Mouse (Mus musculus): Measurements from ENCODE around the gene Palld. TPM values are rescaled to one million over a fixed set of nuclear protein-coding genes. Genes with fewer than 3 reads are reported as not detected.

The Palld gene
- polyA plus RNA-seq, 1 experiment from 2014 or later = 24.5 TPM

DNA sequence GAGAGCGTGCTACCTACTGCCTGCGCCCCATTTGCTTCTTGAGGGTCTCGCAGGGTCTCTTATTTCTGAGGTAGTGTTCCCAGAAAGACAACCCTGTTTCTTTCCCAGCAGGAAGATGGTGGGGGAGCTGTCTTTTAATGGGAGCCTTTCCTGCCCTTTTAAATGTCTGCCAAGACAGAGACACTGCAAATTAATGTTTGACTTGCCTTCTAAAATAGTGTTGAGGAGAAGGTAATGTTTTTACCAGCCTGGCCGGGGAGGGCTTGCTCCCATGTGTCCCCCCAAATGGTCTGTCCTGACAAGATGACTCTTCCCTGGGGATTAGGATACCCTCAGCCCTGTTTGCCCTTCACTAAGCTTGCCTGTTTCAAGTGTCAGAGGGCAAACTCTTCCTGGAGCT lies 342.5 kb downstream of the Palld start:
- H3K27me3 ChIP-seq = no peaks in the 10 kb centered on the region
- no peaks in the 10 kb centered on the region for H3K9me3 ChIP-seq
- no peak overlapping the region for H3K9ac ChIP-seq
- no peak for ATAC-seq (ENCODE audit: low FRiP score)
- no peaks in the 10 kb centered on the region for H3K36me3 ChIP-seq
- H3K4me3 ChIP-seq = no peak overlapping the region
- H3K27ac ChIP-seq = no peak overlapping the region
- WGBS = 91% methylated on average over 4 of the region's 4 CpGs
- H3K4me1 ChIP-seq (replicated peaks) = peaks cover 8% of the 10 kb centered on the region
- no peak overlapping the region for H3K4me2 ChIP-seq

DNA sequence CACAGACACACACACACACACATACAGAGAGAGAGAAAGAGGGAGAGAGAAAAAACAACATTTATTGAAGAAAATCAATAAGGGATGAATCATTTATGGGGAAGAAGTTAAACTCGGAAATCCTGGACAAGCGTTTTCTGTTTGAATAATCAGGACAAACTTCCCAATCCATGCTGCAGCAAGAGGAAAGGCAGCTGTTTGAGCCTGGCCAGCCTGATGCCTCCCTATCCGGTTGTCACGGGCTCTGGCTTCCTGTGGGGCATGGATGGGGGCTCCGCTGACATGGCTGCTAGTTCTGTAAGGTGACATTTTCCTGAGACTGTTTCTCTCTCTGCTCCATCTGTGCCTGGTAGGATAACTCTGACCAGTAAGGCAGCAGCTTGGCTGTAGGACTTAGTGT lies 343.0 kb downstream of the Palld start:
- Histone ChIP-seq H3K4me3 (no peak overlapping the region), H3K9me3 (no peaks in the 10 kb centered on the region), H3K27me3 (no peaks in the 10 kb centered on the region), H3K27ac (no peak overlapping the region), H3K4me2 (no peak overlapping the region), H3K36me3 (no peaks in the 10 kb centered on the region), H3K9ac (no peak overlapping the region), H3K4me1 (replicated peaks) (peaks cover 8% of the 10 kb centered on the region)
- no peak for ATAC-seq (ENCODE audit: low FRiP score)
- 82% methylated on average over 5 of the region's 5 CpGs for WGBS

DNA sequence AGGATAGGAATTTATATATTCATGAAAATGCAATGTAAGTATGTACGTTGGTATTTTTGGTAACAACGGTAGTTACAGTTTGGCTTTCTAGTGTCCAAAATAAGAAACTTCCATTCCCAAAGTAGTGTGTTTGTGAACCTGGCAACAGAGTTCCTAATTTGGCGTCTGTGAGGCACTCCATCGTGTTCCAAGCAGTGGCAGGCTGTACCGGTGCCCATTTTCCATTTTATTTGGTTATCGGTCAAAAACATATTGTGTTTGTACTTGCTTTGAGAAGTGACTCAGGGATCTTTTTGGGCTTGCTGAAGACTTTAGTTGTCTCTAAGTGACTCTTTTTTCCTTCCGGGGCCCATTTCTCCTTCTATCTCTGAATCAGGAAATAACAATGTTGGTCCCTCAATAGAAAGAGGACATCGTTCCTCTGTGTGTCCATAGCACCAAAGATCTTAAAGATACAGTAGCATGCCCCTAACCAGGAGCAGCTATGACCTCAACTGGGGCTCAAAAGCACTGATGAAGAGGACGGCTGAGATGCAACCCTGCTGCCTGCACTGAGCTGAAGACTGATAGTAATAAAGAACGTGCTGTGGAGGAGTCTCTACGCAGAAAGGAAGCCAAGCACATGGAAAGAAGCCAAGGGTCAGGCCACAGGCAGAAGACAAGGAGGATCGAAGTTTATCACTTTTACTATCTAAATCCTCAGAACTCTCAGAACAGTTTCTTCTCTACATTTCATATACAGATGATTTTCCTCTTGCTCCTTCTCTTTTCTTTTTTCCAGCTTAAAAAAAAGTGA lies 344.2 kb downstream of the Palld start:
- H3K27ac ChIP-seq = no peak overlapping the region
- ATAC-seq (ENCODE audit: low FRiP score) = no peak
- 92% methylated on average over 12 of the region's 12 CpGs for WGBS

DNA sequence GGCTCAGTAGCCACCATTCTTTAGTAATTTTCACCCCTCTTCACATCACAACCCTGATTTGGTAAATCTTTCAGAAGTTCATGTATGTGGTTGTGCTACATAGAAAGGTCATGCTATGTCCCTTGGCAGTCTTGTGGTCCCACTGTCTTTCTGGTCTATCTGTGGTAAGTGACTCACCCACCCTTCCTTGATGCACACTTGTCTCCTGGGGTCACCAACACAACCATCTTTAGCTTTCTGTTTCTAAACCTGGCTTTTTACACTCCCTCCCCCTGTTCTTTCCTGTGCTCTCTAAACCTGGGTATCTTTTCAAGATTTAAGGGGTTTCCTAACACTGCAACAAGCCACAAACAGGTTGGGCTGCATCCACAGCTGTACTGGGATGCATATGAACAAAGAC lies 345.5 kb downstream of the Palld start:
- H3K9ac ChIP-seq = no peak overlapping the region

More for the DNA sequence above, 344.2 kb downstream of the Palld start:
- Histone ChIP-seq H3K4me3 (no peak overlapping the region), H3K27me3 (no peaks in the 10 kb centered on the region), H3K36me3 (no peaks in the 10 kb centered on the region), H3K4me1 (replicated peaks) (peaks cover 8% of the 10 kb centered on the region), H3K9me3 (no peaks in the 10 kb centered on the region), H3K4me2 (no peak overlapping the region), H3K9ac (no peak overlapping the region)

DNA sequence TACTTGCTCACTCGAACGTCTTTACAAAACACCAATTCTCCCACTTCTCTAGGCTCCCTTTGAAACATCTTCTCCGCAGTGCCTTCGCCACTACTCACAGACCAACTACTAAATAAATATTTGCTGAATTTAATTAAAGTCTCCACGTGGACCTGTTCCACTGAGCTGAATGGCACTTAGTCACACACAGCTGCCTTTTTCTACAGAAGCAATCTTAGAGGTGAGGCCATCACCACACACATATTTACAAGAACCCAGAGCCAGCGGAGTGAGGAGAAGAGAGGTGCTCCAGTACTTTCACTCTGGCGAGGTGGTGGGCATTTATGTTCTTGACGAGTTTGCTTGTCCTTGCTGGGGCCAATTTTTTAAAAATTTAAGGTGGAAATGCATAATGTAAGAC lies 346.3 kb downstream of the Palld start:
- Histone ChIP-seq H3K27ac (no peak overlapping the region), H3K9ac (no peak overlapping the region), H3K27me3 (no peaks in the 10 kb centered on the region), H3K36me3 (no peaks in the 10 kb centered on the region), H3K4me2 (no peak overlapping the region), H3K4me3 (no peak overlapping the region), H3K9me3 (no peaks in the 10 kb centered on the region), H3K4me1 (replicated peaks) (peaks cover 8% of the 10 kb centered on the region)
- ATAC-seq (ENCODE audit: low FRiP score) = no peak
- WGBS = 66% methylated on average over 8 of the region's 8 CpGs

More for the DNA sequence above, 345.5 kb downstream of the Palld start:
- Histone ChIP-seq H3K9me3 (no peaks in the 10 kb centered on the region), H3K4me2 (no peak overlapping the region), H3K27me3 (no peaks in the 10 kb centered on the region), H3K36me3 (no peaks in the 10 kb centered on the region), H3K4me1 (replicated peaks) (peaks cover 8% of the 10 kb centered on the region), H3K4me3 (no peak overlapping the region), H3K27ac (no peak overlapping the region)
- no peak for ATAC-seq (ENCODE audit: low FRiP score)

DNA sequence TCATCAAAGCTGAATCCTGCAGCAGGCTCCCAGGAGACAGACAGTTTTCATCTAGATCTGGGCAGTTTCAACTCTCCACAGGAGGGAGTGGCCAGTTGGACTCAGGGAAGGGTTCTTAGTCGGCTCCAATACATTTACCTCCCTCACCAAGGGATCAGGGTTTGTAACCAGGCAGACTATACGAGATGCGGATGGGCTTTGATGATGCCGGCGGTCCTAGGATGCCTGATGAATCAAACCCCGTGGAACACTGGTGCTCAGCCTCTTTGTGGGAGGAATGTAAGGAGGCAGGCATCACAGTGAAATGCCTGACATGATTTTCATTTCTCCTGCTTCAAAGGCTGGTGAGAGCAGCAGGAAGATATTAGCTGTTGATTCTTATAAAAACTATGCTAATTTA lies 347.1 kb downstream of the Palld start:
- peaks cover 8% of the 10 kb centered on the region for H3K4me1 ChIP-seq (replicated peaks)
- no peaks in the 10 kb centered on the region for H3K9me3 ChIP-seq
- WGBS = 67% methylated on average over 6 of the region's 6 CpGs
- H3K36me3 ChIP-seq = no peaks in the 10 kb centered on the region
- no peaks in the 10 kb centered on the region for H3K27me3 ChIP-seq
- no peak overlapping the region for H3K27ac ChIP-seq
- ATAC-seq (ENCODE audit: low FRiP score) = no peak
- no peak overlapping the region for H3K4me2 ChIP-seq
- H3K9ac ChIP-seq = no peak overlapping the region
- H3K4me3 ChIP-seq = no peak overlapping the region

DNA sequence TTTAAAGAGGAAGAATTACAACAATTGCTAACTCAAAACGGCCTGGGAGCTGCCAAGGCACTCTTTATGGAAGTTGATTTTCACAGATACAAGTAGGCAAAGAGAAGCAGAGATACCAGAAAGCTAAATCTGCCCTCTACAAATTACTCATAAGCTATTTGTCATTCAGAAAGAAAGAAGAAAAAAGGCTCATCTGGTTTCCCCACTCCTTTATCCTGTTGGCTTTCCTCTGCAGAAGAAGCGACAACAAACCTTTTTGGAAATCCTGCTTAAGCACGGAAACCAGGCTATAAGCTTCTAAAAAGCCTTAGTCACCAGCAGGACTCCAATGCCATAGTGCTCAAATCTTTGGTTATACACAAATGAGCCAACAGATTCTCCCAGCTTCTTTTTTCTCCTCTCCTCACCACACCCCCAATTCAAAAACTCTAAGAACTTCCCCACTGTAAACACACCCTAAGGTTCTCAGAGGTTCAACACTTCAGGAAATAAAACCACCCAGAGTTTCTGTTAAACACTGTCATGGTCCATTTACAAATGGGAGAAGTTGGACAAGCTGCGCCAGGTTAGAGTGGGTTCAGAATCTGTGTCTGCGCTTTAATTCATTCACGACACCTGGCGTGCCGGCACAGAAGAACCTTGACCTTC lies 349.6 kb downstream of the Palld start:
- H3K27me3 ChIP-seq = no peaks in the 10 kb centered on the region
- no peak overlapping the region for H3K4me2 ChIP-seq
- ATAC-seq (ENCODE audit: low FRiP score) = no peak
- H3K27ac ChIP-seq = no peak overlapping the region
- H3K36me3 ChIP-seq = peaks cover 23% of the 10 kb centered on the region
- 89% methylated on average over 8 of the region's 8 CpGs for WGBS
- no peak overlapping the region for H3K9ac ChIP-seq
- no peak overlapping the region for H3K4me3 ChIP-seq
- peaks cover 8% of the 10 kb centered on the region for H3K4me1 ChIP-seq (replicated peaks)
- H3K9me3 ChIP-seq = peaks cover 10% of the 10 kb centered on the region; the same call in 1 of the 2 replicates

DNA sequence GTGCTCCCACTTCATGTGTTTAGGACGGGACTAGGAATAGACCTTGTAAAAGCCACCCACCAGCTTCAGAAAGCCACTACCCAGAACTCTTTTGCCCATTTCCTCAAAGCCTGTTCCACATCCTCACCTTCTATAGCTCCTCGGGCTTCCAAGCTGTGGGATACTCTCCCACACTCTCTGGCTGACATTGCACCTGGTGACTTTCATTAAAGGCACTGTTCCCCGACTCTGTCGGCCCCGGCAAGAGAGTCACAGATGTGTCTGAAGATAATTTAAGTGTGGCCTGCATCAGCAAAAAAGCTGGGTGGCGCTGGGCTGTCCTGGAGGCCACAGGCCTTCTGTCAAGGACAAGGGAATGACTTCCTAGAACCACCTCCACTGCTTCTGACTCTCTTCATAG lies 350.3 kb downstream of the Palld start:
- WGBS = 61% methylated on average over 6 of the region's 6 CpGs

DNA sequence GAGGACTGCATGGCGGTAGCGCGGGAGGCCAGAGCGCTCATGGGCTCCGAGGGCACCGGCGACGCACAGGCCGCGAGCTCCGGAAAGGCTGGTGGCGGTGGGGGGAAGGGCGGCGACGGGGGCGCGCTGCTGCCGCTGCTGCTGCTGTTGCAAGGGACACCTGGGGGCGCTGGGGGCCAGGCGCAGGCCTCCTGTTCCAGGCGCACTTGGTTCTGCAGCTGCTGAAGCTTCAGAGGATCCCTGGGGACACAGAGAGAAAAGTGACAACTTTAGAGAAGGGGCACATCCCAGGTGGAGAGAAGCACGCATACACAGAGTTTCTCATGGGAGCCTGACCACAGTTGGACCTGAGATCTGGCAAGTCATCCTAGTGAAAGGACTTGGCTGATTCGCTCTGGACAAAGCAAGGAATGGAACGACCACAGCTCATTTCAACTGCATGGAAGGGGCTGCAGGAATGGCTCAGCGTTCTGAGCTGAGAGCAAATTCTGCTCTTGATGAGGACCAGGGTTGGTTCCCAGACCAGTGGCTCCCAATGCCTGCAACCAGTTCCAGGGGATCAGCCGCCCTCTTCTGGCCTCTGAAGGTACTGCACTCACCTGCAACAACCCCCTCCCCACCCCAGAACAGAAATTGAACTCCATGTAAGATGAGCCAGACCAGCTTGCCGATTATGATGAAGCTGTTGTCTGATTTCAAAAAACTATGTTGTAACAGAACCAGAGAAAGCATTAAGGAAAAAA lies 352.3 kb downstream of the Palld start:
- H3K27ac ChIP-seq = no peak overlapping the region
- 30% methylated on average over 27 of the region's 27 CpGs for WGBS
- peak overlapping the region; percentile 42 for H3K4me2 ChIP-seq
- peak overlapping the region; percentile 24 for H3K4me3 ChIP-seq
- peak; percentile 28; the same call in 1 of the 2 replicates for ATAC-seq (ENCODE audit: low FRiP score)
- H3K9me3 ChIP-seq = peaks cover 10% of the 10 kb centered on the region; the same call in 1 of the 2 replicates
- H3K9ac ChIP-seq = no peak overlapping the region
- H3K4me1 ChIP-seq (replicated peaks) = peaks cover 2% of the 10 kb centered on the region
- peaks cover 23% of the 10 kb centered on the region for H3K36me3 ChIP-seq
- no peaks in the 10 kb centered on the region for H3K27me3 ChIP-seq

More for the DNA sequence above, 350.3 kb downstream of the Palld start:
- no peak overlapping the region for H3K9ac ChIP-seq
- H3K9me3 ChIP-seq = peaks cover 10% of the 10 kb centered on the region; the same call in 1 of the 2 replicates
- peaks cover 23% of the 10 kb centered on the region for H3K36me3 ChIP-seq
- H3K4me3 ChIP-seq = no peak overlapping the region
- no peak for ATAC-seq (ENCODE audit: low FRiP score)
- no peak overlapping the region for H3K4me2 ChIP-seq
- peaks cover 8% of the 10 kb centered on the region for H3K4me1 ChIP-seq (replicated peaks)
- no peaks in the 10 kb centered on the region for H3K27me3 ChIP-seq
- no peak overlapping the region for H3K27ac ChIP-seq

DNA sequence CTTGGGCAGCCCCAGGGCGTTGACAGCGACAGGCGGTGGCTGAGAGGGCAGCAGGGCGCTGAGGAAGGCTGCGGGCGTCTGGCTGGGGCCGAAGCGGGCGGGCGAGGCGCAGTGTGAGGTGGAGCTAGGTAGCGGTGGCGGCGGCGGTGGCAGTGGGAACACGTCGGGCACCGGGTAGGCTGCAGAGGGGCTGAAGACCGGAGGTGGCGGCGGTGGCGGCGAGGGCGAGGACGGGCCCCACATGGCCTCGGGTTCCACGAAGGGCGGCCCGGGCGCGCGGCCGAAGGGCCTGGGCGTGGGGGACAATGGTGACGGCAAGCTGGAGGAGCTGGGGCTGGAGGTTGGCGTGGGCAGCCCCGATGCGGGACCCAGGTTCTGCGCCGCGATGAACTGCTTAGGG lies 352.9 kb downstream of the Palld start:
- no peaks in the 10 kb centered on the region; the same call in 1 of the 2 replicates for H3K4me1 ChIP-seq (replicated peaks)
- peak; percentile 39 for ATAC-seq (ENCODE audit: low FRiP score)
- no peak overlapping the region for H3K27ac ChIP-seq
- no peak overlapping the region for H3K9ac ChIP-seq
- H3K4me2 ChIP-seq = peak overlapping the region; percentile 42
- H3K9me3 ChIP-seq = peaks cover 10% of the 10 kb centered on the region; the same call in 1 of the 2 replicates
- WGBS = 53% methylated on average over 41 of the region's 41 CpGs
- H3K36me3 ChIP-seq = peaks cover 23% of the 10 kb centered on the region
- H3K27me3 ChIP-seq = no peaks in the 10 kb centered on the region
- peak overlapping the region; percentile 24 for H3K4me3 ChIP-seq

DNA sequence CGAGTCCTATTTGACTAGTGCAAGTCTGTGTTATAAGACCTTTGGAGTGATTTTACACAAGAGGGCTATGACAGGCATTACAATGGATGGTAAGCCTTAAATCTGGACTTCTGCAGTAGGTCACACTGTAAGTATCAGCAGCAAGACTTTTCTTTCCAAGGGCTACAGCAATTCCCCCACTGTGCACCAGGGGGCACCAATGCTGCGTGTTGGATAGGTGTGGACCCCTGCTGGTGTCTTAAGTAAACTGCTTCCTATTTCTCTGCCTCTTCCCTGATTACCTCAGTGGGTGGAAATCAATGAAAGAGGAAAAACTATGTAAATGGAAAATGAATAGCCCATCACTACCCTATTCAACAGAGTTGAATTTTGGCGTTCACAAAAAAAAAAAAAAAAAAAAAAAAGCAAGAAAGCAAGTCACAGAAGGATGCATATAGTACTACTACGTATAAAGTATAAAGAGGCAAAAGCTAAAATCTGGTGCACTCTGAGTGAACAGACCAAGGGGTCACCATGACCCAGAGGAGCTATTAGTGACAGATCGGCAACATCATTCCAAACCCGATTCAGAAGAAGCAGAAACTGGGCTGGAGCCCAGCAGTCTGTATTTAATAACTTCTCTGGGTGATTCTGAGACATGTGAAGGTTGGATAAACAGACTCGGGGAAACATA lies 362.5 kb downstream of the Palld start:
- ATAC-seq (ENCODE audit: low FRiP score) = peak; percentile 66
- Histone ChIP-seq H3K9ac (no peak overlapping the region), H3K27ac (no peak overlapping the region), H3K9me3 (no peaks in the 10 kb centered on the region), H3K4me2 (no peak overlapping the region), H3K4me3 (no peak overlapping the region), H3K27me3 (no peaks in the 10 kb centered on the region), H3K4me1 (replicated peaks) (no peaks in the 10 kb centered on the region), H3K36me3 (peaks cover 4% of the 10 kb centered on the region; the same call in 1 of the 2 replicates)
- WGBS = 48% methylated on average over 7 of the region's 7 CpGs

DNA sequence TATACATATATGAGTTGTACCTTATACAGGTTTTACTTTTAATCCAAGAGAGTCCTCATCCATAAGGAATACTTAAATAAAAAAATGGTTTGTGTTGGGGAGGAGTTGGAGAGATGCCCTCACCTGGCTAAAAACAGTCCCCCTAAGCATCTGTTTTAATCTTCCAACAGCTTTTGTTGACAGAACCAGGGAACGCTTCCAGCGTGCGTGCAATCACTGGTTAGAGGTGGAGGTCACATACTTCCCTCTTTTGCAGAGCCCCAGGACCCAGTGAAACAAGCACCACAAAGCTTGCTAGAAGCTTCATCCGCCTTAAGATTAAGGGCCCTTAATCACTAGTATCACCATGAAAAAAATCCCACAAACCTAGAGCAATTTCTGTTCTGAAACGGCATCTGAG lies 365.0 kb downstream of the Palld start:
- no peak overlapping the region for H3K4me2 ChIP-seq
- no peaks in the 10 kb centered on the region for H3K27me3 ChIP-seq
- no peak overlapping the region for H3K27ac ChIP-seq
- H3K36me3 ChIP-seq = peaks cover 4% of the 10 kb centered on the region; the same call in 1 of the 2 replicates
- 0 out of 2 replicates have a peak, but pooled peaks cover 3% of the 10 kb centered on the region for H3K4me1 ChIP-seq (replicated peaks)
- H3K9ac ChIP-seq = no peak overlapping the region
- ATAC-seq (ENCODE audit: low FRiP score) = no peak
- no peaks in the 10 kb centered on the region for H3K9me3 ChIP-seq
- H3K4me3 ChIP-seq = no peak overlapping the region
- 92% methylated on average over 5 of the region's 5 CpGs for WGBS
